Mouse (Mus musculus) hindbrain, embryonic 12.5 days (tissue): ENCODE measurements at regions not wholly inside any gene's neighbourhood (a gene's known extent, or its start where the extent isn't known, plus 50 kb on each side); places are given as distances from the start of the nearest gene placed in this dataset.

Experiments used
- ATAC-seq: fragments of 200-750 bp; cut with Nextera tagmentation; 2 replicates; pipeline ENCODE4 v1.8.0; 2017; ENCODE audit warnings: moderate TSS enrichment; ENCODE audit not compliant: low FRiP score
- H3K27ac ChIP-seq: fragments of 300-500 bp; sonication (generic); 2 replicates; pipeline ENCODE4 v1.5.1; 2016; ENCODE audit warnings: mild to moderate bottlenecking
- H3K27me3 ChIP-seq: fragments of 300-500 bp; sonication (generic); 2 replicates; pipeline ENCODE4 v1.6.1; 2016; ENCODE audit warnings: mild to moderate bottlenecking
- H3K36me3 ChIP-seq: fragments of 300-500 bp; sonication (generic); 2 replicates; pipeline ENCODE4 v1.6.1; 2016; ENCODE audit warnings: mild to moderate bottlenecking
- H3K4me1 ChIP-seq: fragments of 300-500 bp; sonication (generic); 2 replicates; pipeline ENCODE4 v1.6.1; 2016
- H3K4me2 ChIP-seq: fragments of 300-500 bp; sonication (generic); replicated peaks from 2 replicates; pipeline ENCODE4 v1.6.1; 2016; ENCODE audit warnings: mild to moderate bottlenecking
- H3K4me3 ChIP-seq: fragments of 300-500 bp; sonication (generic); 2 replicates; pipeline ENCODE4 v1.5.1; 2016; ENCODE audit warnings: mild to moderate bottlenecking
- H3K9ac ChIP-seq: fragments of 300-500 bp; sonication (generic); 2 replicates; pipeline ENCODE4 v1.6.1; 2016; ENCODE audit warnings: mild to moderate bottlenecking, moderate library complexity
- H3K9me3 ChIP-seq: fragments of 300-500 bp; sonication (generic); replicated peaks from 2 replicates; pipeline ENCODE4 v1.6.1; 2016; ENCODE audit warnings: mild to moderate bottlenecking
- WGBS: fragments of 180-500 bp; shearing (Covaris S2); methylation state at CpG from one replicate; pipeline ENCODE4 v1.1.7; 2016; 5-methylcytosine and 5-hydroxymethylcytosine counted together

DNA sequence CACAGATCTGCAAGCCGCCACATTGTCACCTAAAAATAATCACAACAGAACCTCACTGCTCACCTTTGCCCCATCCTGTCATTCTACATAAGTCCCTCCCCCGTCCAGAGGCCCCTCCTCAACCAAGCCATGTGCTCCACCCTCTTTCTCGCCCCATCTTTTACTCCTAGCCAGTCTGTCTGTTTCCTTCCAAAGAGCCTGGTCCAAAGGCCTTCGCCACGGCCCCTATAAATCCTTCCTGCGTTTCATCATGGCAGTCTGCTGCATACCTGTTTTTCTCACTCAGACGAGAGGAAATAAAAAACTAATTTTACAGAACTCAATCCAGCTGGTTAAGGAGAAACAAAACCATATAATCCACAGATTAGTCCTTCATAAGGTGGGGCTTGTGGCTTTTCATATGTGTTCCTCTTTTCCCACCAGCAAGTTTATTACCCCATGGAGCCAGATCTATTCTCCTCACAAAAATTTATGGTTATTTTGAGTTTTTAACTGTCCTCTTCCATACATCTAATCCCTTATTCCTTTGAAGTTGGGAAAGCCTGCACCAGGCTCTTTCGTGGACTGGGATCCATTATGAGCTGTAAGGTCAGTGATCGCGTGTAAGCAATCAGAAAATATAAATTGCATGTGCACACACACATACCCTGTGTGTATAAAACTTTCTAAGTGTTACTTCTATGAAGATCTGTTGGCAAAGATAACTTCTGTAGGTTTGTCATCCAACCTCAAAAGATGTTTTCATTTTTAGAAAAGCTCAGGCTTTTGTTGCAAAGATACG, 236.9 kb upstream of the Rsrc1 start:
- no peak for ATAC-seq
- Histone ChIP-seq H3K9me3 (no peaks in the 10 kb centered on the region), H3K27ac (no peak overlapping the region), H3K27me3 (peaks cover 21% of the 10 kb centered on the region), H3K4me2 (no peak overlapping the region), H3K4me3 (no peak overlapping the region), H3K9ac (no peak overlapping the region), H3K36me3 (no peaks in the 10 kb centered on the region), H3K4me1 (peaks cover 12% of the 10 kb centered on the region; the same call in 1 of the 2 replicates)
- WGBS, result 83% methylated on average over 11 of the region's 11 CpGs

DNA sequence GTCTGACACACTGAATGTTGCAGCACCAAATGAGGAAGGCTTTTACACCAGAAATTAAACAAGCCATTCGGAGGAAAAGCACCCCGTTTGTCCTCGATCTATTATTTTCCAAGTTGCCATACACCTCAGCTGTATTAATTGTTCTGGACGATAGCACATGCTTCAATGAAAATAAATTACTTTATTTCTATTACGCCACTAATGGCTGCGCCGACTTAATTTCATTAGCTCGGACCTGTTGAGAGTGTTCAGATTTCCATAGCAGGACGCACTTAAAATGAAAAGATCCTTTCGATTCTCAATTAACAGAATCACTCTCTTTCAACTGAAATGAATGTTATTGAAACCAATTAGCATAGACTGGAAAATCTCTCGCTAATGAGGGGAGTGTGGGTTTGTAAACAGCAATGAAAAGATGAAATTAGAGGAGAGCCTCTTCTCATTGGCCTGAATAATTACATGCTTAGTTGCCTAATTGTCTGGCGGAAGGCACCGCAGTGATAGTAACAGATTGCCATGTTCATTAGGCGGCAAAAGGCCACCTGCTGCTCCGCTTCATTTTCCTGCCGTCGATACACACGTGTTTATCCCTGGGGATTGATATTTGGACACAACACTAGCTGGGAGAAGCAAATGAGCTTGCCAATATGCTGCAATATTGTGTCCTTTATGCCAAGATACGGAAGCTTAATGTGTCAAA, 234.7 kb upstream of the Rsrc1 start:
- peak; percentile 87 for ATAC-seq
- Histone ChIP-seq H3K27me3 (peaks cover 21% of the 10 kb centered on the region), H3K4me3 (0 out of 2 replicates have a peak overlapping the region, but pooled peaks have one; percentile 5), H3K4me1 (0 out of 2 replicates have a peak, but pooled peaks cover 5% of the 10 kb centered on the region), H3K4me2 (peak overlapping the region; percentile 28), H3K36me3 (no peaks in the 10 kb centered on the region), H3K27ac (no peak overlapping the region), H3K9me3 (no peaks in the 10 kb centered on the region), H3K9ac (no peak overlapping the region)
- 47% methylated on average over 19 of the region's 19 CpGs for WGBS

DNA sequence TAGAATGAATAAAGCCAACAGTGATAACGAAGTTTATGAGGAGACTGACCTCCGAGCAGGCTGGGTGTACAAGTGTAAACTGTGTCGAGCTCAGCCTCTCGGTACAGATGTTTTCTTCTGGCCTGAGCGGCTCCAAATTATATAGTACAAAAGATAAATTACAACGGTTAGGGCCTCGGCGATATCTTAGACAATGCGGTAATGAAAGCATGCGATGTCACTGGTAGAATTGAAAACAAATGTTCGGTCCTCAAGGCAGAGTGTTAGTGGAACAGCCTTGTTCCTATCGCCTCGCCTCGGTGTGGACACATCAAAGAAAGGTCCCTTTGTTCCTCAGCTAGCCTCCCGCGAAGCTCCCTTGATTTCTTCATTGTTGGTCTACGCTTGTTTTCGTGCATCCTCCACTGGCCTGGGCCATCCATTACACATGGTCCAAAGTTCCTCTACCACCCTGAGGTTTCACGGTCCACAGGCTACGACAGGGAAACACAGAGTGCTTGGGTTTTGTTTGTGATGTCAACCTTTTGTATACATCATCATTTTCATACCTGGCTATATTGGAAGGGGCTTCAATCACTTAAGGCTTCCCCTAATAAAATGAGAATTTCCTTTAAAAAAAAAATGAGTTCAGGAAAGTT, 234.0 kb upstream of the Rsrc1 start:
- Histone ChIP-seq H3K27me3 (peaks cover 17% of the 10 kb centered on the region), H3K27ac (peak overlapping the region; percentile 56; the same call in 1 of the 2 replicates), H3K4me3 (0 out of 2 replicates have a peak overlapping the region, but pooled peaks have one; percentile 5), H3K36me3 (no peaks in the 10 kb centered on the region), H3K9me3 (no peaks in the 10 kb centered on the region), H3K4me2 (peak overlapping the region; percentile 28), H3K4me1 (0 out of 2 replicates have a peak, but pooled peaks cover 5% of the 10 kb centered on the region), H3K9ac (no peak overlapping the region)
- WGBS, result 35% methylated on average over 20 of the region's 20 CpGs
- peak; percentile 78 for ATAC-seq

DNA sequence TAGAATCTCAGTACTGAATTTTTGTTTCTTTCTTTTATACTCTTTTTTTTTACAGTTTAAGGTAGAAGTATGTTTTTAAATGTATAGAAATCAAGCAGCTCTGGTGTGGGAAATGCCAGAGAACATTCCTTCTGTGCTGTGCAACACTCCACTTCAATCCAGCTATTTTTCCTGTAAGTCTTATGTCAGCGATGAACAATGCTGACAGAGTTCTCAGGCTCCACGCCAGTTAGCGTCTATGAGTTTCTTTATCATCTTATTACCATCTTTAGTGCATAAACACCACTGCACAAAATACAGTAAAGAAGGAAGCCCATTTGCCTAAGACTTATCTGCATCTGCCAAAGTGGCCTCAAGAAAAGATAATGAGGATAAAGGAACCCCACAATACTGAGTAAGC, 223.0 kb upstream of the Rsrc1 start:
- Histone ChIP-seq H3K4me1 (no peaks in the 10 kb centered on the region), H3K9me3 (no peaks in the 10 kb centered on the region), H3K4me3 (no peak overlapping the region), H3K27me3 (no peaks in the 10 kb centered on the region), H3K4me2 (no peak overlapping the region), H3K27ac (no peak overlapping the region), H3K36me3 (no peaks in the 10 kb centered on the region), H3K9ac (no peak overlapping the region)
- 85% methylated on average over 3 of the region's 3 CpGs for WGBS
- ATAC-seq, result no peak

DNA sequence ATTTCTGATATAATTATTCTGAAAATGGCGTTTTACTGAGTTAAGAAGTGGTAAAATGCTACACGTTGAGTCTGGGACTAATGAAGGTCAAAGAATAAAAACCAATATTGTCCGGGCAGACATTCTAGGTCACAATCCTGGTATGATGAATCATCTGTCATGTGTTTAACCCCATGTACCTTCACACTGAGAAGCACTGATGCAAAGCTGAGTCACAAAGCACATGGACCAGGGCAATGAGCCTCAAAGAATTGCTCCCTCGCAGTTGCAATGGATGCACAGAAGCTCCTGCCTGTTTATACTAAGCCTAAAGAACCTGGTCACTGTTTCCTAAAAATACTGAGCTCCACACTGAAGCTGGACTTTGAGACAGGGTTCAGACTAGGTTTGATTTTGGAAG, 221.3 kb upstream of the Rsrc1 start:
- no peak overlapping the region for H3K9ac ChIP-seq
- no peaks in the 10 kb centered on the region for H3K4me1 ChIP-seq
- no peaks in the 10 kb centered on the region for H3K27me3 ChIP-seq
- no peaks in the 10 kb centered on the region for H3K9me3 ChIP-seq
- no peak overlapping the region for H3K4me3 ChIP-seq
- WGBS, result 88% methylated on average over 4 of the region's 4 CpGs
- no peak overlapping the region for H3K27ac ChIP-seq
- H3K36me3 ChIP-seq, result no peaks in the 10 kb centered on the region
- ATAC-seq, result no peak
- no peak overlapping the region for H3K4me2 ChIP-seq

- 92% methylated on average over 3 of the region's 3 CpGs for WGBS
- Histone ChIP-seq H3K4me1 (no peaks in the 10 kb centered on the region), H3K27ac (no peak overlapping the region), H3K36me3 (no peaks in the 10 kb centered on the region), H3K4me3 (no peak overlapping the region), H3K9me3 (no peaks in the 10 kb centered on the region), H3K27me3 (no peaks in the 10 kb centered on the region), H3K9ac (no peak overlapping the region), H3K4me2 (no peak overlapping the region)
- no peak for ATAC-seq
Measured at GRCm38 (mm10) chr3:66762446-66762845, 218.7 kb upstream of the Rsrc1 start.

DNA sequence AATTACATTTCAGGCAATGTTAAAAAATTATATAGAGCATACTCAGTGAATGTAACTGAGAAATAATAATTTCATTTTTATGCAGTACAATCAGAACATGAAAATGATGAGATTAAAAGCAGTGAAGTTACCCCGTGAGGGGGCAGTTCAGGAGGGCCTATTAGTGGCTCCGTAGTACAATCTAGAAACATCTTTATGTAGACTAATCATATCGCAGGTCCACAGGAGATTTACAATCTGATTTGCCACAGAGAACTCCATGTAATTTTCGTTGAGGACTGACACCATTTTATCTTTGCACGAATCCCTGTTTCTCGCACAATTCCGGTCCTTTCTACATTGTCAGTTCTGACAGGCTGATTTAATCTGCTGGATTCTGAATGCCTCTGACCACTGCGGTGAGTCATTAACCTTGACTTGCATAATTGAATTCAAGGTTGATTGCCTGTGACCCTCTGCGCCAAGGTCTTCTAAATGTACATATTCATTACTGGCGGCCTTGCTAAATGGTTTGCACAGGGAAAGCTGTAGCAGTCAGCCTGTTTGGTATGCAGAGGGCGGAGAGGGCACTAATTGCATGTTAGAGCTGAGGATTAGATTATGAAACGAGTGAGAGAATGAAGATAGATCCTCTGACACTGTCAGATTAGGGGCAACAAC, 183.7 kb upstream of the Rsrc1 start:
- Histone ChIP-seq H3K36me3 (no peaks in the 10 kb centered on the region), H3K4me3 (no peak overlapping the region), H3K4me1 (no peaks in the 10 kb centered on the region; the same call in 1 of the 2 replicates), H3K4me2 (no peak overlapping the region; the same call in 1 of the 2 replicates), H3K9me3 (no peaks in the 10 kb centered on the region), H3K27ac (no peak overlapping the region), H3K9ac (no peak overlapping the region), H3K27me3 (no peaks in the 10 kb centered on the region)
- ATAC-seq, result peak; percentile 76
- 51% methylated on average over 12 of the region's 12 CpGs for WGBS

- WGBS, result 80% methylated on average over 5 of the region's 5 CpGs
- Histone ChIP-seq H3K9ac (no peak overlapping the region), H3K36me3 (no peaks in the 10 kb centered on the region), H3K27me3 (no peaks in the 10 kb centered on the region), H3K4me1 (no peaks in the 10 kb centered on the region; the same call in 1 of the 2 replicates), H3K4me2 (no peak overlapping the region), H3K9me3 (no peaks in the 10 kb centered on the region), H3K4me3 (no peak overlapping the region), H3K27ac (no peak overlapping the region)
- no peak for ATAC-seq
Measured at GRCm38 (mm10) chr3:66798292-66798691, 182.9 kb upstream of the Rsrc1 start.

- H3K4me2 ChIP-seq, result no peak overlapping the region
- H3K4me1 ChIP-seq, result no peaks in the 10 kb centered on the region; the same call in 1 of the 2 replicates
- no peaks in the 10 kb centered on the region for H3K9me3 ChIP-seq
- WGBS, result 95% methylated on average over 5 of the region's 5 CpGs
- H3K9ac ChIP-seq, result no peak overlapping the region
- H3K27ac ChIP-seq, result no peak overlapping the region
- no peaks in the 10 kb centered on the region for H3K36me3 ChIP-seq
- ATAC-seq, result no peak
- no peak overlapping the region for H3K4me3 ChIP-seq
- H3K27me3 ChIP-seq, result no peaks in the 10 kb centered on the region
Measured at GRCm38 (mm10) chr3:66802538-66802937, 178.7 kb upstream of the Rsrc1 start.

DNA sequence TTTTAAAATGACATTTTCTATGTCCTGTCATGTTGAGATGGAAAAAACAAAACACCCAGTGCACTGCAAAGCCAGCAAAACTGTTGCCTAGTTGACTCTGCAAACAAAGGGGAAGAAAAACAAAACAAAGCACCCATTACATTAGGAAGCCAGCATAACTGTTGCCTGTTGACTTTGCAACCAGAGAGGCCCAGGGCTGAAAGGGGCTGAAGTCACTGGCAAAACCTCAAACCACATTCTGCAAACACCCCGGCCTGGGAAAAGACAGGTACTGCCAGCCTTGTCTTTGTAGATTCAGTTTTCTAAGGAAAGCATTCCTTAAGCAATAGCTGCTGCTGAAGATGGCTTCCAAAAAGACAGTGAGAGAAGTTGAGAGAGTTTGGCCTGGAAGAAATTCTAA, 175.0 kb upstream of the Rsrc1 start:
- Histone ChIP-seq H3K9me3 (no peaks in the 10 kb centered on the region), H3K4me1 (no peaks in the 10 kb centered on the region), H3K9ac (no peak overlapping the region), H3K4me2 (no peak overlapping the region), H3K36me3 (no peaks in the 10 kb centered on the region), H3K27me3 (no peaks in the 10 kb centered on the region), H3K27ac (no peak overlapping the region), H3K4me3 (no peak overlapping the region)
- 65% methylated on average over 1 of the region's 1 CpGs for WGBS
- ATAC-seq, result no peak

DNA sequence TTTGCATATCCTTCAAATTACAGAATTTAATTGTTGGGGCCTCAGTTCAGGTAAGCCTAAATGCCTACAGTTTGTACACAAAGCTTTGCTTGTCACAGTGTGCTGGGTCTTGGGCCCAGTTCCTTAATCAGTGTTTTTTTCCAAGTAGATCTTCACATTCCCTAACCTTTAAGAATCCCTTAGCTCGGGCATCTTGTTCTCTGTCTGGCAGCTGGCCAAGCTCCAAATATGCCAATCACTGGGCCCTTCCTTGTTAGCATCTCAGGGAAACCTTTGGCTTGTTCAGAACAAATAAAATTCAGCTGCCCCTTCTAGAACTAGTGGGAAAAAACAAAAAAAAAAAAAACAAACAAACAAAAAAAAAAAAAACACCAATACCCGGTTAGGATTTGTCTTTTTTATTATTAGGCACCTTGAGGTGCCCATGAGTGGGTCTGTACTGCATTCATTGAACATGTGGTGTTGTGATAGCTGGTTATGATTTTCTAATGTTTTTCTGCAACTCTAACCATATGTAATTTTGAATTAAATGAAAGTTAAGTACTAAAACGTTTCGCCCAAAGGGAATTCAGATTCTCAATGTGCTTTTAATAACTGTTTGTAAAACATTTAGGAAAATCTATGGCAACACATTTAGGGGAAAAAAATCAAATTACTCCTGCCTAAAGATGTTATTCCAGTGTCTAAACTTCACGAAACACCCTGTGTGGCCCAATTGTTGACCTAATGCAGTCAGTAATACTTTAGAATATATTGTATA, 168.3 kb upstream of the Rsrc1 start:
- H3K27ac ChIP-seq, result no peak overlapping the region
- no peak for ATAC-seq
- no peak overlapping the region for H3K4me2 ChIP-seq
- no peaks in the 10 kb centered on the region for H3K4me1 ChIP-seq
- no peak overlapping the region for H3K4me3 ChIP-seq
- H3K36me3 ChIP-seq, result no peaks in the 10 kb centered on the region
- WGBS, result 72% methylated on average over 5 of the region's 5 CpGs
- H3K9ac ChIP-seq, result no peak overlapping the region
- H3K27me3 ChIP-seq, result no peaks in the 10 kb centered on the region
- H3K9me3 ChIP-seq, result no peaks in the 10 kb centered on the region
